Mouse (Mus musculus): ENCODE data around the gene Rnf167.

Gene Rnf167

DNA sequence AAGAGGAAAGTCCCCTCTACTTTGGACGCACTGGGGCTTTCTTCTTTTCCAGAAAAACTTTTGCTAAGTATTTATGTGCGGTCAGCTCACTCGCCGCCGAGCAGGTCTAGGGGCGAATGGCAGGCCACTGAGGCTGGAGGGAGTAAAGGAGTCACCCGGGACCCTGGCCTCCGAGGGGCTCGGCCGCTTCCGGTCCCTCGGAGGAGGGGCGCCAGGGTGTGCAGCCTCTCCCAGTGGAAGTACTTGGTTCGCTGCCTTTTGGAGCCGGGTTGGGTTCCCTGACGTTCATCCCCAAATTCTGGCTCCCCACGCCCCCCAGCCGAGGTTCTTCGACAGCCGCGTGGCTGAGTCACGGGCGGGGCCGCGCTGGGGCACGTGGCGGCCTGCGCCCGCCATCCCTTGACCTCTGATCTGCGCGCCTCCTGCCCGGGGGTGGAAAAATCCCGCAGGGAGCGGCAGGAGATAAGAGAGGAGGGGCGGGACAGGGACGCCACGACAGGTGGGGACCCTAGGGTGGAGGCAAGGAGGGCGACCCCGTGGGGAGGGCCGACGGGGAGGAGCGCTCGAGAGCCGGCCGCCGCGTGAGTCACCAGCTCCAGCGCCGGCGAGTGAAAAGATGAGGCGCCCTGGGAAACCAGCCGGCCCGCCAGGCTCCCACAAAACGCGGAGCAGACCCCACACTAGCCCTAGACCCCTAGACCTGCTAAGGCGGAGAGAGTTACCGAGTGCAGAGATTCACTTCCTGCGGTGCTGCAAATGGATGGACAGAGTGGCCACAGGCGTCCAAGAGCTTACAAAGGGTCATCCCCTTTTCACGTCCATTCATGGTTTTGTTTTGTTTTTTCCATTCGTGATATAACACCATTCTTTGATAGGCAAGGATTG, 8.8 kb downstream of the Rnf167 start:
- DNase-seq (ENCODE audit: low spot score): no peak

GRCm38 (mm10) chr11:70656456-70656927, 9.5 kb downstream of the Rnf167 start:
- DNase-seq (ENCODE audit: low spot score): no peak

GRCm38 (mm10) chr11:70656964-70657363, 9.9 kb downstream of the Rnf167 start, which contains the start of gene Eno3:
TSS of gene Eno3 (plus strand) at chr11:70657202.
- DNase-seq (ENCODE audit: low spot score): no peak

GRCm38 (mm10) chr11:70657573-70657972, 10.5 kb downstream of the Rnf167 start:
- DNase-seq (ENCODE audit: low spot score): no peak

DNA sequence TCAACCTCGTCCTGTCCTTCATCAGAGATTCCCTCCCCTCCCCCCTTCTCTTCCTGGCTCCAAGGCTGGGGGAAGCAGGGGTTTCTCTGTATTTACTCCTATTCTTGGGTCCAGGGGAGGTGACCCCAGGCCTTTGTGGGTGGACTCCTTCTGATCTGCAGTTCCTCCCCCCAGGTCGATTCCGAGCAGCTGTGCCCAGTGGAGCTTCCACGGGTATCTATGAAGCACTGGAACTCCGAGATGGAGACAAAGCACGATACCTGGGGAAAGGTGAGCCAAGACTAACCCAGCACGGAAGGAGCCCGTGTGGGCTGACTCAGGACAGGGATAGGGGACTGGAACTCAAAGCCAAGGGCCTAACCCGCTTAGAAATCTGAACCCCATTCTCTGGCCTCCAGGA, 11.0 kb downstream of the Rnf167 start:
- DNase-seq (ENCODE audit: low spot score): no peak

DNA sequence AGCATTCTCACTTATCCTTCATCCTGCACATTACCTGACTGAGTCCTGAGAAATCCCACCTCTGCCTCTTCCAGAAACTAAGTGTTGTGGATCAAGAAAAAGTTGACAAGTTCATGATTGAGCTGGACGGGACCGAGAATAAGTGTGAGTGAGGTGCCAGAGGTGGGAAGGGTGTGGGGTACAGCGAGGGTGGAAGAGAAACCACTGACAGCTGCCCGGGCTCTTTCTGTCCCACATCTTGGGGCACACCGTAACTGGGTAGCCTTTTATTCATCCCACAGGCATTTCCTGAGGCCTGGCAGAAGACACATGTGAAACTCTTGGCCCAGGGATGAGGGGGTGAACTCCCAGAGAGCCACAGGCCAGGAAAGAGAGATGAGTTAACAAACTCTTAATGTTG, 11.5 kb downstream of the Rnf167 start:
- DNase-seq (ENCODE audit: low spot score): no peak

GRCm38 (mm10) chr11:70658942-70659341, 11.9 kb downstream of the Rnf167 start:
- no peak for DNase-seq (ENCODE audit: low spot score)

DNA sequence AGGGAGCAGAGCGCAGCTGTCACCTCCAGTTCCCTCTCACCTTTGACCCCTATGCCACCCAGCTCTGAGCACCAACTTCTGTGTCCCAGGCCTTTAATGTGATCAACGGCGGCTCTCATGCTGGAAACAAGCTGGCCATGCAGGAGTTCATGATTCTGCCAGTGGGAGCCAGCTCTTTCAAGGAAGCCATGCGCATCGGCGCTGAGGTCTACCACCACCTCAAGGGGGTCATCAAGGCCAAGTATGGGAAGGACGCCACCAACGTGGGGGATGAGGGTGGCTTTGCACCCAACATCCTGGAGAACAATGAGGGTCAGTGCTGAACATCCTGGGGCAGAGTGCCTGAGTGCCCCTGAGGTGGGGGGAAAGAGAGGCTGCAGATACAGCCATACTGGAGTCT, 13.5 kb downstream of the Rnf167 start:
- DNase-seq (ENCODE audit: low spot score): no peak

GRCm38 (mm10) chr11:70663101-70663500, 16.1 kb downstream of the Rnf167 start:
- DNase-seq (ENCODE audit: low spot score): no peak

- DNase-seq (ENCODE audit: low spot score): no peak
Measured at GRCm38 (mm10) chr11:70663957-70664356, 16.9 kb downstream of the Rnf167 start.

GRCm38 (mm10) chr11:70664741-70665140, 17.7 kb downstream of the Rnf167 start:
- DNase-seq (ENCODE audit: low spot score): no peak

- no peak for DNase-seq (ENCODE audit: low spot score)
Measured at GRCm38 (mm10) chr11:70666687-70667086, 19.7 kb downstream of the Rnf167 start.

DNA sequence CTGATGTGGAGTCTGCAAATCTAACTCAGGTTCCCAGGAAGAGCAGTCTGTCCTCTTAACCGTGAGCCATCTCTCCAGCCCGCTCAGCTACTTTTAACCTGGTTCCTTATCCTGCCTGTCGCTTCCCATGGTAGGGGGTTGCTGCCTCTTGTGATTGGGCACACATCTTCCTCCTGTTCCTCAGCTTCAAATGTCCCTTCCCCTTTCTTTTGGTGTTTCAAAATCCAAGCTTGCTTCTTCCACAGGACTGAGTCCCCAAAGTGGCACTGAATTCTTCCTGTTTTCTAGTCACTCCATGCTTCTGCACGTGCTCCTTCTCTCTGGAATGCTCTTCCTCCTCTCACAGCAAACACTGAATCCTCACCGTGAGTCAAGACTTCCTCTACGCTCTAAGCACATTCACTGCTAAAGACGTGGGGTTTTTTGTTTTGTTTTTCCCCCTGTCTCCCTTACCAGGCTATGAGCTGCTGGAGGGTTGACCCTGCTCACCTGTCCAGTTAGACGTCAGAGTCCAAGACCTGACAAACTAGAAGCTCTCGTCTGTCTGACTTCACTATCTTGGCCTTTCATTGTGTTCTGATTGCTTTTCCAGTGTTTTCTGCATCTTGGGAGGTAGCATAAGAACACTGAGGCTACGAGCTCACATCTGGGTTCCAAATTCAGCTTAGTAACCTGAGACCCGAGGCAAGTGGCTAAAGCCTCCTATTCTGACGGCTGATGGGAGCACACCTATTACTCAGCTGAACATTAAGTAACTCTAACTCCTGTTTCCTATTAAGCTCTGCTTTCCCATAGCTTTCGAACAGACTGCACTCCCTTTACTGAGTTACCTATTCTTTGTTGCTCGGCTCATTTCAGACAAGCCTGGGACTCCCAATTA, 20.5 kb downstream of the Rnf167 start:
- DNase-seq (ENCODE audit: low spot score): no peak

GRCm38 (mm10) chr11:70668335-70668770, 21.3 kb downstream of the Rnf167 start:
- no peak for DNase-seq (ENCODE audit: low spot score)

GRCm38 (mm10) chr11:70668771-70669505, 21.9 kb downstream of the Rnf167 start, which contains the start of gene Spag7:
TSS of gene Spag7 (minus strand) at chr11:70669416.
- DNase-seq (ENCODE audit: low spot score): peak; percentile 99

GRCm38 (mm10) chr11:70669582-70670345, 22.7 kb downstream of the Rnf167 start:
- DNase-seq (ENCODE audit: low spot score): no peak

DNA sequence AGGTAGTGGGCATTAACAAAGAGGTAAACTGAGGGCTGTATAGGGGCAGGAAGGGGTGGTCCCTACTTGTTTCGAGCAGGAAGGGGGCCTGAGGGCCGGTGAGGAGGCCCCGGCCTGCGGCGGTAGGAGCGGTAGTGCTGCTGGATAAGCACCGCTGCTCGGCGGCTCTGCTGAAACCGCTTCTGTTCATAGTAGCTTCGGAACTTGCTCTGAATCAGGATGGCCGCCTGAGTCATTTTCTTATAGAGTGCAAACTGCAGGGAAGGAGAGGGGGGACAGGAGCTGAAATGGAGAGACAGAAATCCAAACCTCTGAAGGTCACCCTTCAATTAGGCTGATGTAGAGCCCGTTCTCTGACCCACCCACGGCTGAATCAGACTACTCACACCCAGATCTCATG, 23.4 kb downstream of the Rnf167 start:
- no peak for DNase-seq (ENCODE audit: low spot score)

- DNase-seq (ENCODE audit: low spot score): no peak
Measured at GRCm38 (mm10) chr11:70671333-70672047, 24.5 kb downstream of the Rnf167 start.

- no peak for DNase-seq (ENCODE audit: low spot score)
Measured at GRCm38 (mm10) chr11:70674014-70674413, 27.0 kb downstream of the Rnf167 start.

GRCm38 (mm10) chr11:70674501-70674900, 27.5 kb downstream of the Rnf167 start:
- DNase-seq (ENCODE audit: low spot score): no peak

Data from c-Kit-positive CD71-positive TER-119-positive erythroid progenitor cells, embryonic 14.5 days (primary cell).